Mouse (Mus musculus) kidney, adult 10 weeks (tissue): ENCODE results near the gene Grik2. TPM values are rescaled to one million over a fixed set of nuclear protein-coding genes. Genes with fewer than 3 reads are reported as not detected.

Experiments used
- polyA plus RNA-seq: library from polyadenylated mRNA; stranded (reverse); fragments of 350-450 nt; fragmentation: Illumina TruSeq; extraction: RNeasy Lipid Tissue Mini Kit (QIAGEN cat#74804); gene quantifications from one replicate; pipeline ENCODE4 v1.2.3, GENCODE M21; 2014; ENCODE audit warnings: low read depth, low replicate concordance

Gene Grik2
- not detected for polyA plus RNA-seq

DNA sequence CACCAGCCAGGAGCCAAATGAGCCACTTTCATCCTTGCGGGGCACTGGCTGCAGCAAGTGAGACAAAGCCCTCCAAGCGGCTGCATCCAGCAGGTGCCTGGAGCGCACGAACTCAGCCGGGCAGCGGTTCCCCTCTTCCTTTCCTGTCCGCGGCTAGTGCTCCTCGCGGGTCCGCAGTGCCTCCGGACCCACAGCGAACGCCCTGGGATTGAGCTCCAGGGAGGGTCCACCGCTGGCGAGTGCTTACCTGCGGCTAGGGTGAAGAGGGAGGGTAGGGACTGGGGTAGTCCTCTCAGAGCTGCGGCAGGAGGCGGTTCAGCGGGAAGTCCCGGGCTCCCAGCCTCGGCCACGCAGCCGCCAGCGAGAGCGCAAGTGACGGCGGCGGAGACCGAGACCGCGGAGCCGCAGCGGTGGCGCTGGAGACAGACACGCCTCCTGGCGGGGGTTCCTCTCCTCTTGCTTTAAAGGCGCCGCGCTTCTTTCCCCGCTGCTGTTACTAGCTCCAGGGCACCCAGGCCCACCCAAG lies at the start of gene Grik2:
Gene Grik2, minus strand, starts transcription at position 386 of the 526 bp plus-strand sequence.

